Mouse (Mus musculus) forebrain, embryonic 12.5 days (tissue): ENCODE measurements around the gene Mgat4b. TPM values are rescaled to one million over a fixed set of nuclear protein-coding genes. Genes with fewer than 3 reads are reported as not detected.
"Not testable (repeated sequence)": the region's sequence is repeated elsewhere in the genome, so short reads cannot be mapped to it uniquely, and the experiment has no call there.

Experiments used
- ATAC-seq: fragments of 200-750 bp; cut with Nextera tagmentation; 2 replicates; pipeline ENCODE4 v1.8.0; 2017; ENCODE audit warnings: moderate TSS enrichment; ENCODE audit not compliant: low FRiP score
- H3K27ac ChIP-seq: fragments of 300-500 bp; sonication (generic); 2 replicates; pipeline ENCODE4 v1.5.1; 2016; ENCODE audit warnings: mild to moderate bottlenecking
- H3K27me3 ChIP-seq: fragments of 300-500 bp; sonication (generic); 2 replicates; pipeline ENCODE4 v1.6.1; 2016; ENCODE audit warnings: mild to moderate bottlenecking
- H3K36me3 ChIP-seq: fragments of 300-500 bp; sonication (generic); replicated peaks from 2 replicates; pipeline ENCODE4 v1.6.1; 2016; ENCODE audit warnings: mild to moderate bottlenecking
- H3K4me1 ChIP-seq: fragments of 300-500 bp; sonication (generic); 2 replicates; pipeline ENCODE4 v1.6.1; 2016
- H3K4me2 ChIP-seq: fragments of 300-500 bp; sonication (generic); 2 replicates; pipeline ENCODE4 v1.6.1; 2016; ENCODE audit warnings: mild to moderate bottlenecking, moderate library complexity
- H3K4me3 ChIP-seq: fragments of 300-500 bp; sonication (generic); replicated peaks from 2 replicates; pipeline ENCODE4 v1.5.1; 2016; ENCODE audit warnings: mild to moderate bottlenecking
- H3K9ac ChIP-seq: fragments of 300-500 bp; sonication (generic); 2 replicates; pipeline ENCODE4 v1.6.1; 2016; ENCODE audit warnings: mild to moderate bottlenecking
- H3K9me3 ChIP-seq: fragments of 300-500 bp; sonication (generic); 2 replicates; pipeline ENCODE4 v1.6.1; 2016
- WGBS: fragments of 180-500 bp; shearing (Covaris S2); methylation state at CpG from one replicate; pipeline ENCODE4 v1.1.7; 2016; 5-methylcytosine and 5-hydroxymethylcytosine counted together
- polyA plus RNA-seq: library from polyadenylated mRNA; unstranded; fragments of >200 nt; fragmentation: Nextera tagmentation; extraction: Ambion mirVana; gene quantifications from 2 replicates; pipeline ENCODE4 v1.2.1, GENCODE M21; 2016

Gene Mgat4b
- 31.6 and 40.3 TPM in 2 replicates for polyA plus RNA-seq

DNA sequence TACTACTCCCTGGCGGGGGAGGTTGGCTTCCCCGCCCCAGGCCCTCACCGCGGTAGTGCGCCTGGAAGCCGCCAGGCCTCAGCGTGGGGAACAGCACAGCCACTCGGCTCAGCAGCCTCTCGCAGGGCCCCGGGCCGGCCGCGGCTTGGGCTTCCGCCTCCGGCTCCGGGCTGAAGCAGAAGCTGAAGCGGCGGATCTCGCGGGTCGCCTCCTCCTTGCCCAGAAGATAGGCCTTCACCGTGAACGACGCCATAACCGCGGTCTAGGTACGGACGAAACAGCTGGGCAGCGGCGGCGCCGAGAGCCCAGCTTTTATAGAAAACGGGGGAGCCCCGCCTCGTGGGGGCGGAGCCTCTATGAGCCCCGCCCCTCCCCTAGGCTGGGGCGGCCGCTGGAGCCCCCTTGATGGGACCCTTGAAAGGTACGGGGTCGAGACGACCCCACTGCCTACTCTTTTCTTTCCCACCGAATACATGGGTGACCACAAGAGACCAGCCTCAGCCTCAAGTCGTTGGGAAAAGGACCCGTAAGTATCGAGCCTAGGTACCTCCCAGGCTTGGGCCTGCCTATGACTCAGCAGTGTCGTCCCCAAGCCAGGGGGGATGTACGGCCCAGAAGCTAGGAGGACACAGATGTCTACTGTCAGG is at the start of gene Mgat4b, which contains the start of gene Sqstm1:
Gene Mgat4b (plus strand): TSS at position 386 of the 647 bp plus-strand sequence.
Gene Sqstm1 (minus strand): TSS at position 323 of the 647 bp plus-strand sequence.
- ATAC-seq = peak; percentile 83
- Histone ChIP-seq H3K27me3 (no peaks in the 10 kb centered on the region), H3K9ac (peak within 1 kb of the TSS; percentile 73), H3K4me2 (peak within 1 kb of the TSS; percentile 61), H3K27ac (peak within 1 kb of the TSS; percentile 93), H3K4me1 (peaks cover 17% of the 10 kb centered on the region), H3K36me3 (peaks cover 23% of the 10 kb centered on the region), H3K9me3 (no peaks in the 10 kb centered on the region), H3K4me3 (peak within 1 kb of the TSS; percentile 68)
- WGBS = under 1% methylated on average over 43 of the region's 48 CpGs

GRCm38 (mm10) chr11:50161578-50162304 is 48.9 kb upstream of the Mgat4b start:
- no peaks in the 10 kb centered on the region for H3K4me1 ChIP-seq
- peaks cover 80% of the 10 kb centered on the region for H3K36me3 ChIP-seq
- WGBS = 64% methylated on average over 10 of the region's 10 CpGs
- H3K9me3 ChIP-seq = no peaks in the 10 kb centered on the region
- no peak overlapping the region for H3K4me3 ChIP-seq
- no peak overlapping the region for H3K4me2 ChIP-seq
- ATAC-seq = peak; percentile 55; the same call in 1 of the 2 replicates
- no peak overlapping the region for H3K9ac ChIP-seq
- H3K27me3 ChIP-seq = no peaks in the 10 kb centered on the region
- H3K27ac ChIP-seq = no peak overlapping the region

DNA sequence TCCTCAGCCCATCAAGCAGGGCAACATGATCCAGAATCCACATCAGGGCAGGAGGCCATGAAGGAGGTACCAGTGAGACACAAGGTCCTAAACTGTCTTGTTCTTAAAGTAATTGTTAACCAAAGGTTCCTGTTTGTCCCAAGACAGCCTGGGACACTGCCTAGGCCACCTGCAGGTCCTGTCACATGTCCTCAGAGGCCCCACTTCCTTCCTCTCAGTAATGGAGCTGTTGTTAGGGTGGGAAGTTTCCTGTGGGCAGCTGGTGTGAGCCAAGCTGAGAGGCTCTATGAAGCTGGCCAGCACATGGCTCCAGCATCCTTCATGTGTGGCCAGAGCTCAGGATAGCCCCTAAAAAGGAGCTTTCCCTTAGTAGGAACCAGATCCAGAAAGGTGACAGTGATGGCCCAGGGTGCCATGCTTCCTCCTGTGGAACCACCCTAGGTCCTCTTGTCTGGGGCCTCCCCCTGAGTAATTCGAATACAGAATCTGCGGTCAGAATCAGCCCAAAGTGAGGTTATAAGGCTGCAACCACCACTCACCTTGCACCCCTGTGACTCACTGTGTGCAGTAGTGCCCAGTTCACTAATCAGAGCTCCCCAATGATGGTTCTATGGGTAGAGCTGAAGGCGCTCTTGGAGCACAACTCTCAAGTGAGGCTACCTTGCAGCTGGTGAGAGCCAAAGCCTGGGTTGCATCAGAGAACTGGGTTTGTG is 48.2 kb upstream of the Mgat4b start:
- Histone ChIP-seq H3K36me3 (peaks cover 72% of the 10 kb centered on the region), H3K9ac (no peak overlapping the region), H3K4me1 (no peaks in the 10 kb centered on the region), H3K9me3 (no peaks in the 10 kb centered on the region), H3K4me2 (no peak overlapping the region), H3K4me3 (no peak overlapping the region), H3K27me3 (no peaks in the 10 kb centered on the region), H3K27ac (no peak overlapping the region)
- ATAC-seq = no peak
- 93% methylated on average over 3 of the region's 3 CpGs for WGBS

DNA sequence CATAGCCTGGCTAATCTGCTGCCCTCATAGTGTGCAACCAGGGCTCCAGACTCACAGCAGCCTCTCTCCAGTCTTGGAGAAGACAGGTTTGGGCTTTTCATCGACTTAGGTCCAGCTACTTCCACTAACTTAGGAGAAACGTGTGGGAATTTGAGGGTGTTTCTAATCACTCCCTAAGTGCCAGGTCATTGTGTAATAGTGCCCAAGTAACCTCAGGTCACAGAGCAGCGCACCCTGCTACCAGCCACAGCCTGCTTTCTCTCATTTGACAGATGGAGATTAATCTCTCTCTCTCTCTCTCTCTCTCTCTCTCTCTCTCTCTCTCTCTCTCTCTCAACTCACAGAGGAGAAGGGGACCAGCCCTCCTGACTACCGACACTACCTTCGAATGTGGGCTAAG is 42.3 kb upstream of the Mgat4b start:
- Histone ChIP-seq H3K4me3 (no peak overlapping the region), H3K9me3 (no peaks in the 10 kb centered on the region), H3K4me2 (no peak overlapping the region), H3K27me3 (no peaks in the 10 kb centered on the region), H3K27ac (no peak overlapping the region), H3K9ac (no peak overlapping the region), H3K36me3 (peaks cover 66% of the 10 kb centered on the region), H3K4me1 (no peaks in the 10 kb centered on the region)
- no peak for ATAC-seq
- 86% methylated on average over 5 of the region's 5 CpGs for WGBS

DNA sequence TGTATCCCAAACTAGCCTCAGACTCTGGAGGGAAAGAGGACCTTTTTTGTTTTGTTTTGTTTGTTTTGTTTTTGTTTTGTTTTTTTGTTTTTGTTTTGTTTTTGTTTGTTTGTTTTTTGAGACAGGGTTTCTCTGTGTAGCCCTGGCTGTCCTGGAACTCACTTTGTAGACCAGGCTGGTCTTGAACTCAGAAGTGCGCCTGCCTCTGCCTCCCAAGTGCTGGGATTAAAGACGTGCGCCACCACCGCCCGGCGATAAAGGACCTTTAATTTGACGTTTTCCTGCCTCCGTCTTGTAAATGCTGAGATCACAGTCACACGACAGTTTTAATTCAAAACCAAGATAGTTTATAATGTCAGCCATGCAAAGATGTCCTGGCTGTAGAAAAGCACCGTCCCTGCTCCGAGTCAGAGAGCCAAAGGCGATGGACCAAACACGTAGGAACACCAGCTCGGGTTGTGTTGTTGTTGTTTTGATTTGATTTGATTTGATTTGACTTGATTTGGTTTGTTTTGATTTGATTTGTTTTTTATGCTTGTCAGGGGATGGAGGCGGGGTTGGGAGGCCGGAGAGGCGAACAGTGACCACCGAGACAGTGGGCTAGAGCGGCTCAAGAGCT is 36.5 kb upstream of the Mgat4b start, which contains the start of gene Mrnip:
Gene Mrnip (plus strand): TSS at position 334 of the 619 bp plus-strand sequence.
- H3K9me3 ChIP-seq, H3K27me3 ChIP-seq: not testable (repeated sequence)
- ATAC-seq = peak; percentile 45
- Histone ChIP-seq H3K36me3 (peaks cover 44% of the 10 kb centered on the region), H3K4me1 (peaks cover 10% of the 10 kb centered on the region), H3K4me2 (peak within 1 kb of the TSS; percentile 63), H3K9ac (peak within 1 kb of the TSS; percentile 65), H3K4me3 (peak within 1 kb of the TSS; percentile 68), H3K27ac (peak within 1 kb of the TSS; percentile 80; the same call in 1 of the 2 replicates)
- 4% methylated on average over 19 of the region's 19 CpGs for WGBS

DNA sequence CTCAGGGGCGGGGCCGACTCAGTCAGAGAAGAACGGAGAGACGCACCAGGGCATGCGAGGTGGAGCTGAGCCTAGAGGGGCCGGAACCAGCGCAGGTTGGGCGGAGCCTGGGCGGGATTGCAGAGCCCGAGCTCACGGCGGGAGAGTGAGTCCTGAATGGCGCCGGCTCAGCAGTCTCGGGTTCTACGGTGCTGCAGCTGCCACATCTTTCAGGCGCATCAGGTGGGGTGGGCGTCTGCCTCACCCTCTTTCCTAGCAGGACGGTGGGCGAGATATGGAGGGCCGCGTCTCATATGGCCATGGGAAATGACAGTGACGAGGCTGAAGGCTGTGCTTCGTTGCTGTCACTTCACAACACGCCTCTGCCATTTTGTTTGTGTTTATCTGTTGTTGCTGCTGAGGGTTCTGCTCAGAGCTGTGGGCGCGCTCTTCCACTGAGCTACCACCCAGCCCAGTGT is 35.9 kb upstream of the Mgat4b start:
- peak; percentile 100 for ATAC-seq
- Histone ChIP-seq H3K27me3 (no peaks in the 10 kb centered on the region), H3K9ac (peak overlapping the region; percentile 65), H3K4me2 (peak overlapping the region; percentile 63), H3K4me1 (peaks cover 10% of the 10 kb centered on the region), H3K27ac (peak overlapping the region; percentile 80; the same call in 1 of the 2 replicates), H3K4me3 (peak overlapping the region; percentile 68), H3K9me3 (no peaks in the 10 kb centered on the region), H3K36me3 (peaks cover 39% of the 10 kb centered on the region)
- WGBS = under 1% methylated on average over 27 of the region's 27 CpGs

GRCm38 (mm10) chr11:50176351-50176750 is 34.3 kb upstream of the Mgat4b start:
- no peak overlapping the region for H3K4me3 ChIP-seq
- WGBS = 81% methylated on average over 3 of the region's 3 CpGs
- H3K27ac ChIP-seq = no peak overlapping the region
- H3K9me3 ChIP-seq = no peaks in the 10 kb centered on the region
- peaks cover 25% of the 10 kb centered on the region for H3K36me3 ChIP-seq
- H3K4me1 ChIP-seq = peaks cover 10% of the 10 kb centered on the region
- no peak for ATAC-seq
- no peaks in the 10 kb centered on the region for H3K27me3 ChIP-seq
- H3K4me2 ChIP-seq = no peak overlapping the region
- H3K9ac ChIP-seq = no peak overlapping the region

GRCm38 (mm10) chr11:50177111-50177510 is 33.6 kb upstream of the Mgat4b start:
- Histone ChIP-seq H3K27me3 (no peaks in the 10 kb centered on the region), H3K36me3 (peaks cover 20% of the 10 kb centered on the region), H3K27ac (no peak overlapping the region), H3K9me3 (no peaks in the 10 kb centered on the region), H3K4me2 (no peak overlapping the region), H3K4me1 (peaks cover 10% of the 10 kb centered on the region), H3K4me3 (no peak overlapping the region), H3K9ac (no peak overlapping the region)
- no peak for ATAC-seq
- WGBS = 81% methylated on average over 6 of the region's 6 CpGs

DNA sequence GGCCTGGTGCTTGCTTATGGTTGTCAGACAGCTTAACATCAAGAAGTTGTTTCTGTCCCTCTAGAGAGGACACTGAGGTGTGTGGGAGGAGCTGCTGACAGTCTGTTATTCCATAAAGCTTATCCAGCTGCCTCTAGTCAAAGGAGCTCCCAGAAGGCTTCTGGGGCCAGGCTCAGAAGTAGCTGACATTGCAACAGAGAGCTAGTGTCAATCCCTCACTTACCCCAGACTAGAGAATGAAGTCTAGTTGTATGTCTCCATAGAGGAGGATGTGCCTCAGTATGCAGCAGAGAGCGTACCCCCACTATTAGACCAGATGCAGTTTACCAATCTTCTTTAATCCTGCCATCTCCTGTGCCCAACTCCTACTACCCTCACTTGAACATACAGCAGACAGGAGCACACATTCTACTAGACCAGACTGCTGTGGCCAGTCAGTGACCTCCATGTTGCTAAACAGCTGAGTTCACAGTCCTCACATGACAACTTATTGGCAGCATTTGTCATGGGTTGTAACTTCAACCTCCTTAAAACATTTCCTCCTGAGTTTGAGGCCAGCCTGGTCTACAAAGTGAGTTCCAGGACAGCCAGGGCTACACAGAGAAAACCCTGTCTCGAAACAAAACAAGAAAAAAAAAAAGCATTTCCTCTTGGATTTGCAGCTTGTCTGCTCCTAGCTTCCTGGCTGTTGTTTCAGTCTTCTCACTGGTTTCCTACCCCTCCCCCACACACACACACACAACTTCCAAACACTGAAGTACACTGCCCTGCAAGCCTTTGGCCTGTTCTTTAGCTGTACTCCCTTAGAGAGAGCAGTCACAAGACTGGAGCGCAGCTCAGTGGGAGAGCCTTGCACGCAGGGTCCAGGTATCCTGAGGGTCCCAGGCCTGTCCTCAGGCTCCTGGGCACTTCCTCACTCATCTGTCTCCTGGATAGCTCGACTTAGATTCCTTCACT is 31.9 kb upstream of the Mgat4b start:
- 80% methylated on average over 5 of the region's 5 CpGs for WGBS
- H3K4me3 ChIP-seq = no peak overlapping the region
- peaks cover 19% of the 10 kb centered on the region for H3K36me3 ChIP-seq
- no peaks in the 10 kb centered on the region for H3K9me3 ChIP-seq
- peaks cover 10% of the 10 kb centered on the region for H3K4me1 ChIP-seq
- H3K9ac ChIP-seq = no peak overlapping the region
- no peak overlapping the region for H3K27ac ChIP-seq
- H3K27me3 ChIP-seq = no peaks in the 10 kb centered on the region
- ATAC-seq = no peak
- no peak overlapping the region for H3K4me2 ChIP-seq

DNA sequence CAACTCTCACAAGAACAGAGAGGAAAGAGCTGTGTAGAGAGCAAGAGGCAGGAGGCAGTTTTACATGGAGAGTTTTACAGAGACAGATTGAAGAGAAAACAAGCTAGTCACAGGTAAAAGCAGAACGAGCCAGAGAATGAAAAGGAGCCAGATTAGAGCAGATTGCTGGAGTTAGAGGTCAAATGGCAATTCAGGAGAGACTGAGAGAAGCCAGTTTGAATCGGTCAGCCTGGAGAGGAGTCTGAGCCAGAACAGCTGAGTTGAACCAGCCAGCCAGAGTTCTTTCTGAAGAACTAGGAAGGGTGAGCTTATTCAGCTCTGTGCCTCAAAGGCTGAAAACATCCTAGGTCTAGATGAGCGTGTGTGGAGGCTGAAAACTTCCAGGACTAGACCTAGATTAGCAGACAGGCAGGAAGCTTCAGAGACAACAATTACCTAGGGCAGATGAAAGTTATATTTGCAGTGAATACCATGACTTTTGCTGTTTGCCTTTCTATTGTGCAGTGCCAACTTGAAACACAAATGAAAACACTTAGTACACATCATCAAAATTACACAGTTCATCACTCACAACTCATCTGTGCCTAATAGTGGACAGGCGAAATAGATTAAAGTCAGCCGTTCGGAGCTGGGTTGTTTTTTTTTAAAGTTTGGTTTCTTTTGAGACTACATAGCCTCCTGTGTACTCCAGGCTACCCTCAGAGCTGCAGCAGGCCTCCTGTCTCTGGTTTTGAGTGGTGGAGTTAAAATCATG is 30.0 kb upstream of the Mgat4b start:
- Histone ChIP-seq H3K9ac (no peak overlapping the region), H3K36me3 (peaks cover 24% of the 10 kb centered on the region), H3K27me3 (no peaks in the 10 kb centered on the region), H3K9me3 (no peaks in the 10 kb centered on the region), H3K27ac (no peak overlapping the region), H3K4me2 (no peak overlapping the region), H3K4me3 (no peak overlapping the region), H3K4me1 (peaks cover 4% of the 10 kb centered on the region)
- 83% methylated on average over 6 of the region's 6 CpGs for WGBS
- no peak for ATAC-seq
